Mouse (Mus musculus): ENCODE data around the gene 2610042L04Rik. TPM values are rescaled to one million over a fixed set of nuclear protein-coding genes. Genes with fewer than 3 reads are reported as not detected.

Gene 2610042L04Rik
- not detected for polyA plus RNA-seq (2017; shearing (Covaris generic))

GRCm38 (mm10) chr14:4334476-4335080 is at the start of gene 2610042L04Rik:
Gene 2610042L04Rik (plus strand): TSS chr14:4334763.

DNA sequence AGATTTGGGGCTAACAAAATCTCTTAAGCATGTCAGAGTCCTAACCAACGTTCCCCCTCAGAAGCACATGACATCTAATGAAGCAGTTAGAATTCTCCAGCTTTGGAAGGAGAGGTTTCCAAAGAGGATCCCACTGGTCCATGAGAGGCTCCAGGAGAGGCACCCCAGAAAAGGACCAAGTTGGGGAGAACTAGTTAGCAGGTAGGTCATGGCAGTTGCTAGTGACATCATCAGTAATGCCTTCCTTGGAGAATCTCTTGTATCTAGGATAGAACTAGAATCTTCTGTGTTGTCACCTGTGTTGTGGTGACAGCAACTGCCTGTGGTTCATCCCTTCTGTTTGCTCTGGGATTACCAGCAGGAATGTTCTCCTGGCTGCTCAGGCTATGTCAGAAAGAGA is 17.6 kb upstream of the 2610042L04Rik start, which contains the start of gene Gm3149:
TSS of gene Gm3149 (plus strand) at position 301 of the 400 bp plus-strand sequence.

DNA sequence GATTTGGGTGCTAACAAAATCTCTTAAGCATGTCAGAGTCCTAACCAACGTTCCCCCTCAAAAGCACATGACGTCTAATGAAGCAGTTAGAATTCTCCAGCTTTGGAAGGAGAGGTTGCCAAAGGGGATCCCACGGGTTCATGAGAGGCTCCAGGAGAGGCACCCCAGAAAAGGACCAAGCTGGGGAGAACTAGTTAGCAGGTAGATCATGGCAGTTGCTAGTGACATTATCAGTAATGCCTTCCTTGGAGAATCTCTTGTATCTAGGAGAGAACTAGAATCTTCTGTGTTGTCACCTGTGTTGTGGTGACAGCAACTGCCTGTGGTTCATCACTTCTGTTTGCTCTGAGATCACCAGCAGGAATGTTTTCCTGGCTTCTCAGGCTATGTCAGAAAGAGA is 62.7 kb downstream of the 2610042L04Rik start, which contains the start of gene Gm3159:
TSS of gene Gm3159 (plus strand) at position 301 of the 400 bp plus-strand sequence.

Other genes starting within 250 kb of the 2610042L04Rik start
- not detected for gene Gm8108, start 224.2 kb upstream of the 2610042L04Rik start, polyA plus RNA-seq (2017; shearing (Covaris generic))
- not detected for gene Gm3127, start 169.7 kb upstream of the 2610042L04Rik start, polyA plus RNA-seq (2017; shearing (Covaris generic))
- not detected for gene Gm2974, start 152.2 kb upstream of the 2610042L04Rik start, polyA plus RNA-seq (2017; shearing (Covaris generic))
- gene Gm3138, start 85.1 kb upstream of the 2610042L04Rik start, polyA plus RNA-seq (2017; shearing (Covaris generic)), result not detected
- gene Gm3149, start 17.5 kb upstream of the 2610042L04Rik start, polyA plus RNA-seq (2017; shearing (Covaris generic)), result not detected
- not detected for gene Gm3159, start 62.8 kb downstream of the 2610042L04Rik start, polyA plus RNA-seq (2017; shearing (Covaris generic))
- gene Gm3164, start 80.7 kb downstream of the 2610042L04Rik start, polyA plus RNA-seq (2017; shearing (Covaris generic)), result not detected
- gene Gm3173, start 96.2 kb downstream of the 2610042L04Rik start, polyA plus RNA-seq (2017; shearing (Covaris generic)), result not detected
- gene Gm3182, start 147.0 kb downstream of the 2610042L04Rik start, polyA plus RNA-seq (2017; shearing (Covaris generic)), result not detected
- gene Gm3047, start 220.6 kb downstream of the 2610042L04Rik start, polyA plus RNA-seq (2017; shearing (Covaris generic)), result not detected